Mouse (Mus musculus) liver, embryonic 14.5 days (tissue): Measurements from ENCODE around the gene Psmd9.

Source experiments
- CTCF ChIP-seq: IDR thresholded peaks from 2 replicates; pipeline ENCODE4 v1.5.1; 2016; ENCODE audit warnings: antibody characterized with exemption, low read depth, control low read depth
- EP300 ChIP-seq: IDR thresholded peaks from 2 replicates; pipeline ENCODE4 v1.6.1; 2016; ENCODE audit warnings: antibody characterized with exemption, low read depth

- TF ChIP-seq CTCF = no peak
- no peak for TF ChIP-seq EP300
Measured at GRCm38 (mm10) chr5:123229296-123229695, 60.1 kb downstream of the Psmd9 start.
